Mouse (Mus musculus) heart, adult 9 months (tissue): ENCODE results near the gene Slc4a1.

ENCODE experiments used
- DNase-seq, 2 experiments: peaks; one replicate each; pipeline ENCODE4 v3.0.0; 2022; ENCODE audit warnings: low spot score in 2 of 2

Slc4a1 gene

GRCm38 (mm10) chr11:102350981-102351523, 15.0 kb downstream of the Slc4a1 start:
- no peak for DNase-seq

- DNase-seq = no peak
Measured at GRCm38 (mm10) chr11:102350416-102350815, 15.6 kb downstream of the Slc4a1 start.

GRCm38 (mm10) chr11:102349189-102349954, 16.6 kb downstream of the Slc4a1 start:
- no peak for DNase-seq

- DNase-seq = no peak
Measured at GRCm38 (mm10) chr11:102348771-102349170, 17.2 kb downstream of the Slc4a1 start.

- no peak for DNase-seq
Measured at GRCm38 (mm10) chr11:102348101-102348585, 17.9 kb downstream of the Slc4a1 start.

GRCm38 (mm10) chr11:102347683-102348082, 18.3 kb downstream of the Slc4a1 start:
- no peak for DNase-seq

GRCm38 (mm10) chr11:102346926-102347325, 19.1 kb downstream of the Slc4a1 start:
- no peak for DNase-seq

GRCm38 (mm10) chr11:102344458-102344857, 21.5 kb downstream of the Slc4a1 start:
- DNase-seq = no peak

- no peak for DNase-seq
Measured at GRCm38 (mm10) chr11:102342742-102343141, 23.3 kb downstream of the Slc4a1 start.

GRCm38 (mm10) chr11:102341101-102341500, 24.9 kb downstream of the Slc4a1 start:
- no peak for DNase-seq

GRCm38 (mm10) chr11:102339624-102340023, 26.4 kb downstream of the Slc4a1 start:
- DNase-seq = no peak

- no peak for DNase-seq
Measured at GRCm38 (mm10) chr11:102339195-102339594, 26.8 kb downstream of the Slc4a1 start.

GRCm38 (mm10) chr11:102338561-102338960, 27.4 kb downstream of the Slc4a1 start:
- peak; percentile 81 to 88 for DNase-seq

GRCm38 (mm10) chr11:102337921-102338320, 28.1 kb downstream of the Slc4a1 start:
- no peak for DNase-seq

- DNase-seq = peak in 1 of 2 experiments; percentile 26
Measured at GRCm38 (mm10) chr11:102336191-102336590, 29.8 kb downstream of the Slc4a1 start.

GRCm38 (mm10) chr11:102334973-102335700, 30.9 kb downstream of the Slc4a1 start:
- peak in 1 of 2 experiments; percentile 53 for DNase-seq

- DNase-seq = no peak
Measured at GRCm38 (mm10) chr11:102334010-102334409, 32.0 kb downstream of the Slc4a1 start.

- no peak for DNase-seq
Measured at GRCm38 (mm10) chr11:102333061-102333460, 32.9 kb downstream of the Slc4a1 start.

- no peak for DNase-seq
Measured at GRCm38 (mm10) chr11:102331806-102332205, 34.2 kb downstream of the Slc4a1 start.

GRCm38 (mm10) chr11:102330039-102330438, 36.0 kb downstream of the Slc4a1 start:
- no peak for DNase-seq

- no peak for DNase-seq
Measured at GRCm38 (mm10) chr11:102329518-102329917, 36.5 kb downstream of the Slc4a1 start.

- DNase-seq = no peak
Measured at GRCm38 (mm10) chr11:102327839-102328238, 38.2 kb downstream of the Slc4a1 start.

- DNase-seq = no peak
Measured at GRCm38 (mm10) chr11:102327250-102327649, 38.8 kb downstream of the Slc4a1 start.
